ENCODE assay signal across 8 mouse cellular contexts in the genomic region with DNA sequence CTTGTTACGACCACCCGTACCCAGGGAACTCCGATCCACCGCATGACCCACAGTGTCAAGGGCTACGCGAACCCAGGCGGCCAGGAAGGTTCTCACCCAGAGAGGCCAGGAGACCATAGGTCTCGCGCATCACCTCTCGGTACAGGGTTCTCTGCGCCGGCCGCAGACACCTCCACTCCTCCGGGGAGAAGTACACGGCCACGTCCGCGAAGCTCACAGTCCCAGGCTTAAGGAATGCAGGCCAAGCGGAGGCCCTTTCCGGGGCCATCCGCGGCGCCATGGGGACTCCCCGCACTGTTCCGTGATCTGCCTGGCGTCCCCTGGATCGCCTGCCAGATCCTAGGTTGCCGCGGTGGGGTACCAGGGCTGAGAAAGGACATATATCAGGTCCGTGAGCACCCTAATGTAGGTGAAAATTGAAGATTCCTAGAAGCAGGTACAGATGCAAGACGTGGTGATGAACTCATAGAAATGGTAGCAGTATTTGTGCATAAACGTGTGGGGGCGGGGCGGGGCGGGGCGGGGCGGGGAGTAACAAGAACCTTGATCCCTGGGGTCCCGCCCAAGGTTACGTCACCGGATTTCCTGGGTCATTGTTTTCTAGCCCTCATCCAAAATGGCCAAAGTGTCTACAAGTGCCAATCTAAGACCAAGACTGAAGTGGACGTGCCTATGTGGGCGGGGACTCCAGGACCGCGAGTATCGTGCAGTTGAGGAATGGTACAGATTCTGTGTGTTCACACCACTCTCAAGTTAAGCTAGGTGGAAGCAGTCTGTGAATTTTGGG. TPM values are rescaled to one million over a fixed set of nuclear protein-coding genes. Genes with fewer than 3 reads are reported as not detected.
A peak's percentile ranks its signal among the peaks of the same experiment; 100 is the strongest.
DNase-seq lines count a peak whose midpoint lies in the region; ATAC-seq and TF ChIP-seq lines count a peak whose summit lies in the region.

A gene (minus strand): TSS at position 473 of the 787 bp plus-strand sequence.

- H3K4me3 ChIP-seq in gastrocnemius, adult 2 months: peak within 1 kb of the TSS; percentile 87
- peak within 1 kb of the TSS; percentile 71 for H3K4me3 ChIP-seq in hindbrain, postnatal 0 days (ENCODE audit: low read length)
- H3K4me3 ChIP-seq in left cerebral cortex, adult 2 months: peak within 1 kb of the TSS; percentile 81

- no peaks in the 10 kb centered on the region for H3K9me3 ChIP-seq in hindbrain, postnatal 0 days (ENCODE audit: low read length)

- ATAC-seq in common myeloid progenitor, adult 5-6 weeks (replicated peaks; ENCODE audit: low read depth, poor library complexity, severe bottlenecking): peak; percentile 96
- peak; percentile 96 for ATAC-seq in hindbrain, postnatal 0 days
- ATAC-seq in megakaryocyte, adult 5-6 weeks (ENCODE audit: poor library complexity, severe bottlenecking): peak; percentile 97

- under 1% methylated on average over 45 of the region's 45 CpGs for WGBS in hindbrain, postnatal 0 days

- H3K27ac ChIP-seq in gastrocnemius, adult 2 months: peak within 1 kb of the TSS; percentile 93
- H3K27ac ChIP-seq in hindbrain, postnatal 0 days: peak within 1 kb of the TSS; percentile 89
- peak within 1 kb of the TSS; percentile 97 for H3K27ac ChIP-seq in left cerebral cortex, adult 2 months

- H3K4me2 ChIP-seq in hindbrain, postnatal 0 days (ENCODE audit: low read depth, low read length): peak within 1 kb of the TSS; percentile 81

- no peaks in the 10 kb centered on the region for H3K36me3 ChIP-seq in hindbrain, postnatal 0 days (ENCODE audit: insufficient read depth, low read length)

- no peak for TF ChIP-seq CTCF in gastrocnemius, adult 2 months (IDR thresholded peaks at IDR 0.05)
- no peak for TF ChIP-seq CTCF in hindbrain, postnatal 0 days (IDR thresholded peaks at IDR 0.05; ENCODE audit: low read depth)
- TF ChIP-seq CTCF in left cerebral cortex, adult 2 months (IDR thresholded peaks at IDR 0.05): no peak

- peak within 1 kb of the TSS; percentile 90 for H3K9ac ChIP-seq in hindbrain, postnatal 0 days (replicated peaks; ENCODE audit: low read length)

- intact Hi-C loops in gastrocnemius, adult 2 months (cut with DNase I): no loop called here
- intact Hi-C loops in left cerebral cortex, adult 2 months (cut with DNase I): loop anchor here (2.0 kb wide), 1 partner anchor 77 kb away; no protein-coding TSS in a partner anchor

- H3K27me3 ChIP-seq in hindbrain, postnatal 0 days (ENCODE audit: insufficient read depth, low read length): no peaks in the 10 kb centered on the region

- 0 out of 2 replicates have a peak, but pooled peaks cover 5% of the 10 kb centered on the region for H3K4me1 ChIP-seq in hindbrain, postnatal 0 days (ENCODE audit: insufficient read depth, low read length)

- peak; percentile 98 for DNase-seq in ZHBTc4 (ENCODE audit: low read depth, low spot score)
- peak; percentile 96 for DNase-seq in gastrocnemius, adult 2 months
- DNase-seq in hindbrain, postnatal 0 days (ENCODE audit: low spot score): peak; percentile 99
- DNase-seq in left cerebral cortex, adult 2 months (ENCODE audit: extremely low spot score in 1 of 2, low spot score in 2 of 2): peak; percentile 90 to 93
- DNase-seq in right cerebral cortex, adult 2 months (ENCODE audit: low spot score in 2 of 2): peak; percentile 97 to 99
- peak; percentile 98 for DNase-seq in urinary bladder, postnatal 14 days (ENCODE audit: low spot score)

RNA-seq across cellular contexts. Expression of the gene that starts here (rescaled TPM):
- 9.7 and 11.2 TPM in 2 replicates for total RNA-seq in common myeloid progenitor, adult 5-6 weeks (2017)
- total RNA-seq in gastrocnemius, adult 2 months (2021): 1 to 10 TPM; 1.2 to 1.3 TPM
- total RNA-seq in hindbrain, postnatal 0 days (2014; rRNA removed): 13.8 and 15.5 TPM in 2 replicates
- 1.8 and 2.2 TPM in 2 replicates for polyA plus RNA-seq in hindbrain, postnatal 0 days (2015; fragmentation: Nextera tagmentation; extraction: Ambion mirVana)
- 1 to 10 TPM; 7.6 to 9.3 TPM for total RNA-seq in left cerebral cortex, adult 2 months (2021)
- total RNA-seq in megakaryocyte, adult 5-6 weeks (2015): 0.36 and 0.40 TPM in 2 replicates
- total RNA-seq in megakaryocyte, adult 5-6 weeks (2017): 1.7 and 2.8 TPM in 2 replicates

Comparison
In these comparisons a context has a peak if more than half of its experiments do, and no peak if none do; other contexts are left out.
1. Peak in every context shown above with its lines: DNase-seq, ATAC-seq, H3K4me3 ChIP-seq and H3K27ac ChIP-seq.